Mouse (Mus musculus) G1E (cell line): ENCODE results near the gene Mfsd4b3. TPM values are rescaled to one million over a fixed set of nuclear protein-coding genes. Genes with fewer than 3 reads are reported as not detected.
"Not testable (repeated sequence)": the region's sequence is repeated elsewhere in the genome, so short reads cannot be mapped to it uniquely, and the experiment has no call there.

Source experiments
- ATAC-seq: 2 replicates; pipeline ENCODE4 v1.8.0; 2016; ENCODE audit warnings: mild to moderate bottlenecking; ENCODE audit not compliant: insufficient number of reproducible peaks, poor library complexity, low FRiP score, severe bottlenecking; ENCODE audit errors: extremely low read depth
- DNase-seq: peaks from one replicate; pipeline ENCODE4 v3.0.0; 2012; ENCODE audit warnings: low spot score
- H3K27me3 ChIP-seq: 2 replicates; pipeline ENCODE4 v1.6.1; 2012; ENCODE audit warnings: mild to moderate bottlenecking, low read length, inconsistent platforms; ENCODE audit not compliant: insufficient read depth
- H3K36me3 ChIP-seq: replicated peaks from 2 replicates; pipeline ENCODE3; 2012; ENCODE audit warnings: mild to moderate bottlenecking, inconsistent platforms
- H3K4me1 ChIP-seq: 2 replicates; pipeline ENCODE4 v1.6.1; 2012; ENCODE audit warnings: low read depth, low read length, inconsistent platforms, mixed read lengths; ENCODE audit not compliant: insufficient read depth
- H3K4me3 ChIP-seq: 2 replicates; pipeline ENCODE4 v1.5.1; 2012; ENCODE audit warnings: low read depth, mild to moderate bottlenecking, inconsistent platforms, low read length, moderate library complexity, mixed read lengths
- H3K9me3 ChIP-seq: replicated peaks from 2 replicates; pipeline ENCODE4 v1.6.1; 2012; ENCODE audit warnings: inconsistent platforms
- CTCF ChIP-seq: IDR thresholded peaks from 2 replicates; pipeline ENCODE4 v1.5.1; 2012; ENCODE audit warnings: low read depth, low read length, inconsistent platforms, mixed read lengths
- GATA1 ChIP-seq: IDR thresholded peaks from 2 replicates; pipeline ENCODE4 v1.6.1; 2012; ENCODE audit warnings: borderline replicate concordance, low read length, inconsistent platforms, mixed read lengths
- GATA2 ChIP-seq: IDR thresholded peaks from 2 replicates; pipeline ENCODE4 v1.6.1; 2012; ENCODE audit warnings: low read depth, low read length, inconsistent platforms, borderline replicate concordance
- POLR2AphosphoS5 ChIP-seq: IDR thresholded peaks from 2 replicates; pipeline ENCODE4 v1.6.1; 2012; ENCODE audit warnings: low read depth, low read length, inconsistent platforms; ENCODE audit not compliant: insufficient replicate concordance
- TAL1 ChIP-seq: conservative IDR thresholded peaks from 2 replicates; pipeline ENCODE4 v1.6.1; 2012; ENCODE audit warnings: low read depth, low read length, inconsistent platforms, mixed read lengths
- polyA plus RNA-seq: library from polyadenylated mRNA; stranded (reverse); fragments of >175 nt; gene quantifications from 2 replicates; pipeline ENCODE4 v1.2.3, GENCODE M21; 2012
- total RNA-seq, 2 experiments: library from RNA; stranded (forward) in 1 of 2; stranded (reverse) in 1 of 2; fragments of 200-1000 nt in 1 of 2; fragments of >200 nt in 1 of 2; fragmentation: Nextera tagmentation in 1 of 2; gene quantifications; 2 replicates each; pipeline ENCODE4 v1.2.3; 2014 to 2017

The Mfsd4b3 gene
- total and polyA plus RNA-seq, 3 experiments: 0.16 TPM; not detected in 2

- DNase-seq: no peak
- no peak for TF ChIP-seq POLR2AphosphoS5
- TF ChIP-seq GATA2: no peak
- no peak for TF ChIP-seq TAL1
- TF ChIP-seq CTCF: no peak
- TF ChIP-seq GATA1: no peak
- Histone ChIP-seq H3K4me3 (no peak overlapping the region), H3K4me1 (no peaks in the 10 kb centered on the region), H3K36me3 (no peaks in the 10 kb centered on the region), H3K27me3 (peaks cover 36% of the 10 kb centered on the region), H3K9me3 (no peaks in the 10 kb centered on the region)
- ATAC-seq: no peak
These were observed 23.4 kb downstream of the Mfsd4b3 start for GRCm38 (mm10) chr10:39936553-39936952.

- H3K4me3 ChIP-seq: no peak within 1 kb of the TSS
- TF ChIP-seq POLR2AphosphoS5: no peak
- peaks cover 7% of the 10 kb centered on the region; the same call in 1 of the 2 replicates for H3K27me3 ChIP-seq
- no peaks in the 10 kb centered on the region for H3K4me1 ChIP-seq
- ATAC-seq: no peak
- DNase-seq: no peak
- no peaks in the 10 kb centered on the region for H3K36me3 ChIP-seq
- H3K9me3 ChIP-seq: no peaks in the 10 kb centered on the region
These were observed 33.3 kb downstream of the Mfsd4b3 start, which contains the start of gene Mfsd4b2 for GRCm38 (mm10) chr10:39926616-39927139. Mfsd4b2 (minus strand) TSS chr10:39926923.

GRCm38 (mm10) chr10:39924556-39924955 lies 35.4 kb downstream of the Mfsd4b3 start:
- not testable (repeated sequence) for H3K4me3 ChIP-seq, ATAC-seq, DNase-seq

GRCm38 (mm10) chr10:39912616-39913015 lies 47.3 kb downstream of the Mfsd4b3 start:
- H3K4me3 ChIP-seq: no peak overlapping the region
- H3K27me3 ChIP-seq: peaks cover 22% of the 10 kb centered on the region
- H3K4me1 ChIP-seq: no peaks in the 10 kb centered on the region; the same call in 1 of the 2 replicates
- TF ChIP-seq POLR2AphosphoS5 (no peak), TAL1 (no peak), GATA1 (no peak), CTCF (no peak), GATA2 (no peak)
- no peak for DNase-seq
- no peak for ATAC-seq
- no peaks in the 10 kb centered on the region for H3K9me3 ChIP-seq
- no peaks in the 10 kb centered on the region for H3K36me3 ChIP-seq

More at GRCm38 (mm10) chr10:39924556-39924955, 35.4 kb downstream of the Mfsd4b3 start:
- H3K27me3 ChIP-seq, H3K4me1 ChIP-seq, H3K36me3 ChIP-seq, H3K9me3 ChIP-seq: not testable (repeated sequence)

GRCm38 (mm10) chr10:39908768-39909441 lies 51.0 kb downstream of the Mfsd4b3 start:
- Histone ChIP-seq H3K36me3 (no peaks in the 10 kb centered on the region), H3K27me3 (peaks cover 33% of the 10 kb centered on the region), H3K4me1 (no peaks in the 10 kb centered on the region; the same call in 1 of the 2 replicates), H3K4me3 (no peak overlapping the region), H3K9me3 (no peaks in the 10 kb centered on the region)
- DNase-seq: no peak
- no peak for ATAC-seq
- TF ChIP-seq GATA1: no peak
- no peak for TF ChIP-seq GATA2
- no peak for TF ChIP-seq POLR2AphosphoS5
- TF ChIP-seq TAL1: no peak
- TF ChIP-seq CTCF: no peak

- no peak overlapping the region for H3K4me3 ChIP-seq
- DNase-seq (no peak), ATAC-seq (no peak)
- no peaks in the 10 kb centered on the region for H3K36me3 ChIP-seq
- TF ChIP-seq CTCF: no peak
- no peak for TF ChIP-seq GATA2
- no peak for TF ChIP-seq GATA1
- no peak for TF ChIP-seq TAL1
- TF ChIP-seq POLR2AphosphoS5: no peak
- no peaks in the 10 kb centered on the region for H3K9me3 ChIP-seq
- peaks cover 35% of the 10 kb centered on the region for H3K27me3 ChIP-seq
- no peaks in the 10 kb centered on the region; the same call in 1 of the 2 replicates for H3K4me1 ChIP-seq
These were observed 52.9 kb downstream of the Mfsd4b3 start for GRCm38 (mm10) chr10:39906799-39907658.
